Mouse (Mus musculus): ENCODE measurements around the gene Yars.

Gene Yars

DNA sequence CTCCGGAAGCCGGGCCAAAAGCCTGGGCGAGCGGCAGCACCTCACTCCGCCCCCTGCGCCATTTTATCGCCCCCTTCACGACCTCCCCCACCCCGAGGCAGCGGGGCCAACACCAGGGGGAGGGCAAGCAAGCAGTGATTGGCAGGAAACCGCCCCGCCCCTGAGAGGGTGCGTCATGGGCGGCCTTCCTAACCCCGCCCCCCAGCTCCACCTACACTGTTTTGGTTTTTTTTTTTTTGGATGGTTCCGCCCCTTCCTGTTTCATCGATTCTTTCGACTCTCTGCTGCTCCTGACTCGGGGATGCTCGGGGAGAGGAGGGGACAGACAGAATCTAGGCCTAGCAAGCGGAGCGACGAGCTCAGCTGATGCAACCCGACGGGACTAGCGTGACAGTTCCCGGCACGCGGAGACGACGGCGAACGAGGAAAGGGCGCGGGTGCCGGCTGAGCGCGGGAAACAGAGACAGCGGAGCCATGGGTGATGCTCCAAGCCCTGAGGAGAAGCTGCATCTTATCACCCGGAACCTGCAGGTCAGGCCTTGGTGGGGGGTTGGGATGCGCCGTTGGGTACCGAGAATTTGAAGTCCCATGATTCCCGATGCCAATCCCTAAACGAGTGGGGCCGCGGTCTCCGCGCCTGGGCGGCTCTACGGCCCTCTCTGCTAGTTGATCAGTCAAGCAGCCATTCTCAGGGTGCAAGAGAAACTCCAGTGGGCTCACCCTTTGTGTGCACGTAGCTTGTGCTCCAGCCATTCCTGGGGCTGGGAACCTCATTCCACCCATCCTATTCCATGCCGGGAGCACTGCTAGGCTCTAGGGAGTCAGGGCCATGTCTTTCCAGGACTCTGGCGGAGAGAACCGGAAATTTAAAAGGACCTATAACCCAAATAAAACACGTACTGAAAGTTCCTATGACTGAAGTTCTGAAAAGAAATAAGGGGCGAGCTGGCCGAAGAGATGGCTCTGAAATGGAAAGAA lies at the start of gene Yars, which contains the start of gene S100pbp:
Gene Yars (plus strand): TSS at position 219 of the 978 bp plus-strand sequence.
Gene S100pbp (minus strand): TSS at position 186 of the 978 bp plus-strand sequence.
- DNase-seq = peak; percentile 98

DNA sequence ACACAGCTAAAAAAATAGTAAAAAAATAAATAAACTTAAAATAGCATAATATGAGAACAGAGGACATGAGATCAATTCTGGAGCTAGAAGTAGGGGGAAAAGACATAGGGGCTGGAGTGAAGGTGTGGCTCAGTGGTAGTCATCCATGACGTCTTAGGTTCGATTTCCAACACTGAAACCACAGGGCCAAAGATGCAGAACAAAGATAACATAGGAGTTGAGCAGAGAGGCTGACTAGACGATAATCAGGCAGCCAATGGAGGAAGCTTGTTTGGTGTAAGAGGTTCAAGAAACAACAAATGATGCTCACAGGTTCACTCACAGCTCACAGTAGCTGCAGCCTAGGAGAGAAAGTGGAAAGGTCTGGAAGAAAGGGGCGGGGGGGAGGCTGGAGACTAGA lies 48.8 kb upstream of the Yars start:
- DNase-seq = no peak

DNA sequence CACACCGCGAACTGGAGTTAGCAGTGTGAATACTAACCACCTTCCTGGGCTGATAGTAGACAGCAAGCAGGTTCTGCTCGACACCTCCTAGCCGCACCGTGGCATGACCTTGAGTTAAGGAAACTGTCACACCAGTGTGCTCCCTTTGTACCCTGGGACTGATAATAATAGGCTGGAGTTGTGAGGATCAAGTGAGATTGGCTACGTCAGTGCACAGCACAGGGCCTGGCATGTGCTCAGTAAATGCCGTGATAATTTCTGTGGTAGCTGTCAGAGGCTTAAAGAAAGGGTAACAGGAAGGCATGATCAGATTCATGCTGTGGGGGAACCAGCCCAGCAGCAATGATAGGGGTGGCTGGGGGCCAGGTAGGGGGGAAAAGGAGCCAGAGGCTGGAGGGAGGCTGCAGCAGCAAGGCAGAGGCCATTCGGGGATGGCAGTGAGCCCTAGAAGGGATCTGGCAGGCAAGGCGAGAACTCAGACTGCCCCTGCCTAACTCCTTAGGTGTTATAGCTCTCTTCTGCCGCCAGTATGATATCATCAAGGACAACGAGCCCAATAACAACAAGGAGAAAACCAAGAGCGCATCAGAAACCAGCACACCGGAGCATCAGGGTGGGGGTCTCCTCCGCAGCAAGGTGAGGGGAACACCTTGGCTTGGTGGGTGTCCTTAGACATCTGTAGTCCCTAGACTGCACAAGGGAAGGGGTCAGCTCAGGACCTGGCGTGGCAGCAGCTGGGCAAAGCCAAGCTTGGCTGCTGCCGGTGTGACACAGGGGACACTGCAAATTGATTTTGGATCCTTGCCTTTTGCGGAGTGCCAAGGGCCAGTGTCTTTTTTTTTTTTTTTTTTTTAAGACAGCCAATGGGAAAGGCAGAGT lies 47.8 kb upstream of the Yars start:
- DNase-seq = no peak

DNA sequence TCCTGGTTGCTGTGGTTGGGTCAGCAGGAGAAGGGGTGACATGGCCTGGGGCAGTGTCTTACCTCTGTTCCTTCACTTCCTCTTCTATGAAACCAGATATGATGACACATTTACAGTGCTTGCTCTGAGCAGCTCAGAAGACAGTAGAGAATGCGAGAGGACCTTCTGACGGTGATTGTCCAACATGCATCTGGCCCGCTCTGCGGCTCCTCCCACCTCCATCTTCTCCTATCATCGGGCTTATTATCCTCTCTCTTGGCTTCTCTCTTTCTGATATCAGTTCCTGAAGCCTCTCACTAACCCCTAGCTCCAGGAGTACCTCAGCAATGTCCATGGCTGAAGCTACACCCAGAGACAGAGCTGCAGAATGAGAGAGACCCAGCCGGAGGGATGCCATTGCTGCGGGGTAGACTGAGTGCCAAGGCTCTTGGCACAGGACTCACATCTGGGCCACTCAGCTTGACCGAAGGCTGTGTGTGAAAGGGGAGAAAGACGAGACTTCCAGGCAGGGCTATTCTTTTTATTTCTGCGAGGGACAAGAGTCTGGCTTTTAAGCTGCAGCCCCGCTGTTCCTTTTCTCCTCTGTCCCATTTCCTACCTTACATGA lies 47.0 kb upstream of the Yars start:
- DNase-seq = no peak

DNA sequence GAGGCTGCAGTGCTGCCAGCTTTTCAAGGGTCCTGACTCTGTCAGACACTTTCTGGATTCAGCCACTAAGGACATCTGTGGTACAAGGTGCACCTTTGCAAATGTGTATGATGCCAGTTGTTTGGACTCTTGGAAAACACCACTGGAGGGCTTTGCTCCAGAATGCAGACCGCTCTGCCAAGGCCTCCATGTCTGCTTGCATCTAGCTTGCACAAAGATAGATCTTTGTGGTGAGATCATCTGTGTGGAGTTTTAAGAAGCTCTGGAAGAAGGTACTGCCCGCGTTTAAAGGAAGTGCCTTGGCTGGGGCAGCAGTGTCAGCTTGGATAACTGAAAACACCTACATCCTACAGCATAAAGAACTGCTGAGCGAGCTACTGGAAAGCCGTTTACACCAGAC lies 46.1 kb upstream of the Yars start:
- no peak for DNase-seq

DNA sequence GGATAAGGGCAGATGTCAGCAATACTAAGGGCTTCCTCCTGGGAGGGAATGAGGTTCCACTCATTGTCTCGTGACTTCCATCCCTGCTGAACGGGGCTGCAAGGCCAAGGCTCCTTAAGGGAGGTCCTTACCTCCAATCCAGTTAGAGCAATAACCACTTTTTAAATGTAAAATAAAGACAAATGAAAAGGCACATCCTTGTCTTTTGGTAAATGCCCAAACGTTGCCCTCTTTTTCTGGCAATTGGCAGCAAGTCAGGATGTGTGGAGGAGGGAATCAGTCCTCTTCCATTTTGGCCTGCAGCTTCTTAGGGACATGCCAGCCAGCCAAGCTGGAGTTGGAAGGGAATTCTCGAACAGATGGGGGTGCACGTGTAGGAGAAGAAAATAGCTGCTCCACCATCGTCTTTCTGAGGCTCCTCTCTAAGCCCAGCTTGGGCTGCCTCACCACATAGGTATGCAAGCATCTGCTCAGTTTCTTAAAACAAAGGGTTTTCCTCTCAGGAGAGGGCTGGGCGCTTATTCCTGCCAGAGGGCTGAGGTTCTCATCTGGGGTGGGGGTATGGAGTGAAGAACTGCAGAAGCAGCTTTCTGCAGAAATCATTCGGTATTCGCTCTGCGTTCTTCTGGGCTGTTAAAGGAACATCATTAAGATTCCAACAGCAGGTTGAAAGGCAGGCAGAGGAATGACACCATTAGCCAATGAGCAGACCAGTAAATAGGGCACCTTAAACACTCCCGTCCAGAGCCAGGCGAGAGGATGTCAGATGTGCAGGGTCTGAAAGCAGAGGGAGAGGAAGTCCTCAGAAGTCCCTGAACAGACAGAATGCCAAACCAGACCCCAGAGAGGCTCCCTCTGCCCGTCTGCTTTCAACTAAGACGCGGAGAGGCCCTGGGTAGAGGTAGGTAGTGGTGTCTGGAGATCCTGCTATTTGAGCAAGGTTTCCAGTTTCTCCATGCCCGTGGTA lies 44.9 kb upstream of the Yars start:
- no peak for DNase-seq

DNA sequence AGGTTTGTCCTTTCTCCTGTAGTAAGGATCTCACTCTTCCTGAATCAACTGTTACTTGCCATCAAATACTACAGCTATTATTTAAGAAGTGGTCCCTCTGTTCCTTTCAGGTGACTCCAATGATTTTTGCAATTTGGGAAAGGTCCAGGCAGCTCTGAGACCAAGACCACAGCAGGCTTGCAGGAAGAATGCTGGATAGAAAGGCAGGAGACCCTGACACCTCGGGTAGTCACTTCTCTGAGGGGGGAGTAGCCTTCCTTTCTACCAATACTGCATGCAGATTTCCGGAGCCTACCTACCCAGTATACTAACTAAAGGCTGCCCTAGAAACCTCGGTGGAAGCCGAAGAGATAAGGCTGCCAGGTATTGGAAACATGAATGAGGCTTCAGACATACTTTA lies 44.1 kb upstream of the Yars start:
- no peak for DNase-seq

DNA sequence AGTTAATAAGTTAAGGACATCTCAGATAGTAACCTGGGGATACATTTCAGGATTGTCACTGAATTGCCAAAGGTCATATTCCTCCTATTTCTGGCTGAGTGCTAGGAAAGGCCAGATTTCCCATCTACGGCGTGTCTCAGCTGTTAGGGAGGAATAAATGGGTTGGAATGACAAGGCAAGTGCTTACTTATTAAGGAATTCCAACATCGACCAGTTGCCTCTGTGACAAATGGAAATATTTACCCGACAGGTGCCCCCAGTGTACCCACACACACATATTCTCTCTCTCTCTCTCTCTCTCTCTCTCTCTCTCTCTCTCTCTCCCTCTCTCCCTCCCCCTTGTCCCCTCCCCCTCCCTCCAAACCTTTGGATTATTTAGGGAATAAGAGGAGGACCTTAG lies 43.6 kb upstream of the Yars start:
- no peak for DNase-seq

DNA sequence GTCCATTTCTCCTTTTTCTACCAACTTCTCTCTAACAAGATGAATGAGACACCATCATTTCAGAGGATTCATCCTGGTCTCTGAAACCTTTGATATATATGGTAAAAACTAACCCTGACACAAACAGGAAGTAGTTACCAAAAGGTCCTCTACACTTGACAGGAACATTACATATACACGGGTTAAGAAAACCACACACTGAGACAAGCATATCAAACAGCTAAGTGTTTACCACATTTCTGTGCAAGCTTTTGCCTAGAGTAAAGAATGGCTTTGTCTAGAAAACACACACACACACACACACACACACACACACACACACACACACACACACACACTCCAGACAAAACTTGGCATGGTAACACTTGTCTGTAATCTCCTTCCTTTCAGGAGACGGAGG lies 43.2 kb upstream of the Yars start:
- DNase-seq = no peak

DNA sequence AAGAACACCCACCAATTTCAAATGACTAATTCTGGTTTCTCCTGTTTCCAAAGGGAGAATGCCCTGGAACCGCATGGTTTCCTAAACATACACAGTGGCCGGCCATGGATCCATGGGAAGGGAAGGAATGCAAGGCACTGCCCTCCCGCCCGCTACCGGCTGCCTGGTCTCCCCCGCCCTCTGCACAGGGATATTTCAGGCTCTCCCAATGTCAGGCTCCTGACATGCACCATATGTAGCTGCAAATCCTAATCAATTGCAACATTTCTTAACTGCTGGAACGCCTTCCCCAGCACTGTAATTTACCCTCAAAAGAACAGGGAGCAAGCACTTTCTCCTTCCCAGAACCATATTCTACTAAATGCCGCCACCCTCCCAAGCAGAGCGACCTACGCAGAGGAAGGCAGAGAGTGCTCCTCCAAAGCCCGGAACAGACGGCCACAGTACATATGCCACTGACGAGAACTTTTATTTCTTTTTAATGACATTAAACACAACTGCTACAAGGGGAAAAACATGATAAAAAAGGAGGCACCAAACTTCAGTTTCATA lies 41.9 kb upstream of the Yars start:
- no peak for DNase-seq

DNA sequence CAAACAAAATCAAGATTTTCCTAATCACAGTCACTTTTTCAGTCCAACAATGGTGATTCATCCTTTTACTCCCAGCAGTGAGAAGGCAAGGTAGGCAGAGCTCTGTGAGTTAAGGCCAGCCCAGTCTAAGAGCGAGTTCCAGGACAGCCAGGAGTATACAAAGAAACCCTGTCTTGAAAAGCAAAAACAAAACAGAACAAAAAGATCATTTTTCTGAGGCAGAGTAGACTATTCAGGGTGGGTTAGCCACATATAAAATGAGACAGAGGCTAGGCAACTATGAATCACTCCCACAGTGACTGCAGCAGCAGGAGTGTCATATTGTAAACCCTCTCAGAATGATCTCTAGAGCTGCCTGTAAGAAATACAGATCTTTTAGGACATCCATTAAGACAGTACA lies 40.2 kb upstream of the Yars start:
- no peak for DNase-seq

DNA sequence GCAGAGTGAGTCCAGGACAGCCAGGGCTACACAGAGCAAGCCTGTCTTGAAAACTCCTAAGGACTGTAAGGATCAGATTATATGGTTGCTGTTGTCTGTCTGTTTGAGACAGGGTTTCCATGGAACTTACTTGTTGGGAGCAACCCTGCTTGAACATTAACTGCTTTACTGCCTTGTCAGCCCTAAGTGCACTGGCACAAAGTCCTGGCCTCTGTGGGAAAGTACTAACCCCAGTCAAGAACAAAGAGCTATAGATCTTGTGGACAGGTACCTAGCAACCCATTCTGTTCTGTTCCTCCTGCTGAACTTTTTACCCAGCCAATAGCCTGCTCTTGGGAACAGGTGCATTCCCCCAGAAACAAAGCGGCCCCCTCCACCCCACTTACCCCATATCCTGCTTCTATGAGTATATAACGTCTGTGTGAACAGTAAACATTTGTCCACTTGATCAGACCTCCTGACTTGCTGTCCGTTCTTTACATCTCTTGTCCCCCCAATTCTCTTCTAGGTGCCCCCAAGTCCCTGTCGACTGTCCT lies 38.2 kb upstream of the Yars start:
- no peak for DNase-seq

DNA sequence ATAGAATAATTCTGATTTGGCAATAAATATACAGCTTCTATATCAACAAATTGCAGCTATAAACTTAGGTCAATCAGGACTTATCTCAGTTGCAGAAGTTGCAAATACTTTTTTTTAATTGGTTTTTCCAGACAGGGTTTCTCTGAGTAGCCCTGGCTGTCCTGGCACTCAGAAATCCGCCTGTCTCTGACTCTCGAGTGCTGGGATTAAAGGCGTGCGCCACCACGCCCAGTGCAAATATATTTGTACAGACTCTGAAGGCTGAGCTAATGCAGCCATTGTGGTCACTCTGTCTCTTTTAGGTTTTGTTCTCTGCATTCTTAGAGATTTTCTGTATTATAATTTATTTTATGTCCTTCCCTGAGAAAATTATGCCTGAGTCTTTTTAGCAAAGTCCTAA lies 32.0 kb upstream of the Yars start:
- no peak for DNase-seq

DNA sequence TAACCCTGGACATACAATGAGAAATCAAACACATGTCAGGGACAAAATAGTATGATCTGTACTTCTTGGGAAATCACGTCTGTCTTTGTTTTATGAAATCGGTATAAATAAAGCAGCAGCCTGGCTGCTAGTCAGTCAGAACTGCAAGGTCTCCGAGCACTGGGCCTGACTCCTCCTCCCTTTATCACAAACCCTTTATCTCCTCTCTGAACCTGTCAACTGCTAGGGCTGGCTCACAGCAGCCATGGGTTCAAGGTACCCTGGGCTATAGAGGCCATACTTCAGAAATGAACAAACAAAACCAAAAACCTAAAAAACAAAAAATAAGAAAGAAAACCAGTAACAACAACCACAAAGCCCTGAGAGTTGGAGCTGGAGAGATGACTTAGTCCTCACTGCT lies 31.0 kb upstream of the Yars start:
- no peak for DNase-seq

DNA sequence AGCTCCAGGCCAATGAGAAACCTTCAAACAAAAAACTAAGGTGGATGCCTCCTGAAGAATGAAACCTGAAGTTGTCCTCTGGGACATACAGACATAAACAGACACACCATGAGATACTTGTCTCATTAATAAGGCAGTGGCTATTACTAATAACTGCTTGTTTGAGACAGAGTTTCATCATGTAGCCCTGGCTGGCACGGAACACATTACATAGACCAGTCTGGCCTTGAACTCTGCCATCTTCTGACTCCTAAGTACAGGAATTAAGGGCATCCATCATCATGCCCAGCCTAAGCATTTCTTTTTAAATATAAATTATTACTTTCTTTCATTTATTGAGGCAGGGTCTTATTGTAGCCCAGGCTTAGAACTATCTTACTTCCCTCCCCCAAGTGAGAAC lies 28.5 kb upstream of the Yars start:
- no peak for DNase-seq

DNA sequence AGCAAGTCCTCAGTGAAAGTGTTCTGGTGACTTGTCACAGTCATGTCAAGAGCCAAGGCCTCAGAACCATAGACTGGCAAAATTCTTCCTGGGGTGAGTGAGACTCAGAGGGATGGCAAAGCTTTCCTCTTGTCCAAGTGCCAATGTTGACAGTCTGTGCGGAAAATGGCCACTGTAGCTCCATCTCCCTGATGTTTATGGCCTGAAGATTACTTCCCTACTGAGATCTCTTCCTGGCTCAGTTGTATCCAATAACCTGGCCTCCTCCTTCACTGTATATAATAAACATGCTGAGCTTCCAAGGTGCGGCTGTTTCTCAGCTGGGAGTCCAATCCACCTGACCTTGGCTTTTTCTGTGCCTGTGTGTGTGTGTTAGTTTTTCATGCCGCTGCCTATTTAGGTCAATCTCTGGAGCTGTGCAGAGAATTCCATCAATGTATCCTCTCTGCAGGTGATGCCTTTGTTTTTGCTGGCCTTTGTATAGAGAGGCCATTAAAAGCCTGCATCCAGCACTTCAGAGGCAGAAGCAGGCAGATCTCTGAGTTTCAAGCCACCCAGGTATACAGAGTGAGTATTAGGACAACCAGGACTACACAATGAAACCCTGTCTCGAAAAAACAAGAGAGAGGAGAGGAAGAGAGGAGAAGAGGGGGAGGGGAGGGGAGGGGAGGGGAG lies 27.8 kb upstream of the Yars start:
- DNase-seq = no peak

DNA sequence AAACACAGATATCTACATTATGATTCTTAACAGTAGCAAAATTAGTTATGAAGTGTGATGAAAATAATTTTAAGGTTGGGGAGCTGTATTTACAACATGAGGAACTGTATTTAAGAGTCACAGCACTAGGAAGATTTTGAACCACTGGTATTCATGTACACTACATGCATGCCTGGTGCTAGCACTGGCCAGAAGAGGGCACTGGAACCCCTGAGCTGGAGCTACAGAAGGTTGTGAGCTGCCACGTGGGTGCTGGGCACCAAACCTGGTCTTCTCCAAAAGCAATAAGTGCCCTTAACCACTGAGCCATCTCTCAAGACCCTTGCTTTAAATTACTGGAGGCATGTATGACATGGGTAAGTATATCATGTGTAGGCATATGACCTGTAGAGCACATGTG lies 17.0 kb upstream of the Yars start:
- no peak for DNase-seq

DNA sequence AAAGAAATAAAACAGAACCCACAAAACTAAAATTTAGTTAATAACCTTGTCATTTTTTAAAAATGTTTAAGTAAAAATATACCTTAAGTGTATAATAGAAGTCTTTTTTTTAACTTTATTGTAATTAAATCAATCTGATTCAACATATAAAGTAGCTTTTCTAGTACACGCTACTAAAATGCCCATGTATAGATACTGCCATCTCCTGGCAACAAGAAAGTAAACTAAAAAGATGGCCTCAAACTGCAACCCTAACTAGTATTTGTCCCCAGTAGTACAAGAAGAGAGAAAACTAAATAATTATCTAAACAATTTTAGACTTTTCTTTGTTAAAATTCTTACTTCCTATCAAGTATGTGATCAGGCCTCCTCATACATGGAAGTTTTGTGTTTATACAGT lies 10.0 kb upstream of the Yars start:
- DNase-seq = no peak

DNA sequence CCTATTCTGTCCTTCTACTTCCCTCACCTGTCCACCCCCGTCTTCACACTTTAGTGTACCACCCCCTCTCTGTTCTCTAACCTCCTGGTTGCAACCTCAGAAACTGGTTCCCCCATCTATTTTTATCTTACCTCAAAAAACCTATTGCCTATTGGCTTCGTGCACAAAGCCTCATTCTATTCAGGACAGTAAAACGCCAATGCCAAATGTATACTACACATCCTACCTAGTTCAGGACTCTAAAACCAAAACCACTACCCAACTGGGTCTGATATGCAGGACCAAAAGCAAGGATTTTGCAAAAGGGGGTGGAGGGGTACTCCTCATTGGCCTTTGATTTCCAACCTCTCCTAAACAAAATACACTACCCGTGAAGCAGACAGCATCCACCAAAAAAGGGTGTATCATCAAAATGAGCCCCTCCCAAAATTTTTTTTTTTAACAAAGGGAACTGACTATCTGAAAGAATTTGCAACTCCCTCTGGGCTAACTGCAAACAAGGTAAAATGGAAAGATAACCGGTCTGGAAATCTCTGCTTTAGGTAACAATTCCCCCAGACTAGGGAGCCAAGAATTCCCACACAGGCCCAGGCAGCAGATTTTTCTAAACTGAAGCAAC lies 1.4 kb upstream of the Yars start:
- no peak for DNase-seq

DNA sequence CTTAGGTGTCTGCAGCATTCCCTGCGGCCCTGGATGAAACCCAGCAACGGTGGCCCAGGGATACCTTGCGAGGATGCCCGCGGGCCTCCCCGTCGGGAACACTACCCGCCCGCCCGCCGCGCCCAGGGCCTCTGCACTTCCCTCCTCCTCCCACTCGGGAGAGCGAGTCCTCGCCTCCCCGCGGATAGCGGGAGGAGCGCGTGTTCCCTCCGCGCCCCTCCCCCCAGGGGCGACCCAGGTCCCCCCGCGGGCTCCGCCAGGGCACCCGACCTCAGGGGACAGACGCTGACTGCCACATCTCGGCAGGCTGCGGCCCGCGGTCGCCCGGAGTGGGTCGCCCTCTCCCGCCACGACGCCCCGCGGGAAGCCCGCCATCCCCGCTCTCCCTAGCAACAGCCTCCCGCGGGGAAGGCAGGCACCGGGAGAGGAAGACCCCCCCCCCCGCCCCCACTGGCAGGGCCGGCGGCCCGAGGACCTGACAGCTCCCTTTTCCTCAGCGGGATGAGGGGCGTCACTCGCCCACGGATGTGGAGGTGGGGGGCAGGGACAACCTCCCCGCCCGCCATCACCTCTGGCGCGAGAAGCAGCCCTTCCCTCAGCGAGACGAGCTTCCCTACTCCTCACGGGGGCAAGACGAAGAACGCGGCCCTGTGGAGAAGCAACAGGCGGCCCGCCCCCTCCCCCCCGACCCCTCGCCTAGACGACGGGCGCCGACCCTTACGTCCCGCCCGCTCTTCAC lies 588 bp upstream of the Yars start:
- DNase-seq = peak; percentile 31
